Mouse (Mus musculus): ENCODE data around the gene Ptprn2.

- no peak for TF ChIP-seq CTCF (IDR thresholded peaks at IDR 0.05; ENCODE audit: low read depth)
- TF ChIP-seq EP300 (IDR thresholded peaks at IDR 0.05; ENCODE audit: low read depth) = no peak
Measured at GRCm38 (mm10) chr12:116515824-116516223, 30.3 kb downstream of the Ptprn2 start.

All from liver, postnatal 0 days (tissue).